Mouse (Mus musculus): Measurements from ENCODE around the gene Serinc2.

GRCm38 (mm10) chr4:130296243-130296965 lies 17.4 kb upstream of the Serinc2 start:
- TF ChIP-seq CTCF (IDR thresholded peaks at IDR 0.05; ENCODE audit: low read depth), result no peak
- no peak for TF ChIP-seq EP300 (IDR thresholded peaks at IDR 0.05; ENCODE audit: low read depth)

Data from heart, postnatal 0 days (tissue).